Mouse (Mus musculus): ENCODE results near the gene Il10rb. TPM values are rescaled to one million over a fixed set of nuclear protein-coding genes. Genes with fewer than 3 reads are reported as not detected.

The Il10rb gene
- polyA plus RNA-seq, 1 experiment: 14.1 TPM

- peaks cover 17% of the 10 kb centered on the region for H3K79me3 ChIP-seq (ENCODE audit: low read depth)
- TF ChIP-seq MYOD1 (IDR thresholded peaks at IDR 0.05; ENCODE audit: control insufficient read depth, insufficient read length, low read depth) (no peak), USF1 (IDR thresholded peaks at IDR 0.05; ENCODE audit: low read depth) (no peak), MAX (IDR thresholded peaks at IDR 0.05) (no peak), CEBPB (IDR thresholded peaks at IDR 0.05; ENCODE audit: low read depth) (no peak), FOSL1 (IDR thresholded peaks at IDR 0.05; ENCODE audit: insufficient read depth, low read length, poor library complexity, severe bottlenecking) (no peak)
Observed at GRCm38 (mm10) chr16:91378991-91379390, 27.0 kb upstream of the Il10rb start.

DNA sequence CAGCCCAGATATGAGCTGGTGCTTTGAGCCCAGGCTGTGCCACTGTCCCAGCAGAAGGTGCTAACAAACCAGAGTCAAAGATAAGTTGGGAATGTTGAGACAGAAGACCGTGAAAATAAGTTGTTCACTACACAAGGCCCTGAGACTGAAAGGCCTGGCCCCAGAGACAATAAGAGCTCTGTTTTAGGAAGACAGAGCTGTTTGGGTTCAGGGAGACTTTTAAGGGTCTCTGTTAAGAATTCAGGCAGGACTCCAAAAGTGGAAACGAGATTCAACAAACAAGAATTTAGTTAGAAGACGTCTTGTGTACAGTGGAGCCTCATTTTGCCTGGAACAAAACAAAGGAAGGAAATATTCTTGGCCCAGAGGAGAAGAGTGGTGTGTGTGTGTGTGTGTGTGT lies 26.6 kb upstream of the Il10rb start:
- Histone ChIP-seq H3K4me3 (ENCODE audit: insufficient read depth, poor library complexity, severe bottlenecking) (no peak overlapping the region), H3K27me3 (ENCODE audit: control insufficient read depth, insufficient read depth, insufficient read length) (no peaks in the 10 kb centered on the region), H3ac (ENCODE audit: control insufficient read depth, insufficient read length, low read depth) (no peak overlapping the region), H3K79me3 (ENCODE audit: low read depth) (peaks cover 13% of the 10 kb centered on the region), H3K36me3 (ENCODE audit: control insufficient read depth, insufficient read depth) (peaks cover 9% of the 10 kb centered on the region), H3K79me2 (ENCODE audit: control insufficient read depth, insufficient read depth) (peaks cover 17% of the 10 kb centered on the region)
- TF ChIP-seq FOSL1 (IDR thresholded peaks at IDR 0.05; ENCODE audit: insufficient read depth, low read length, poor library complexity, severe bottlenecking) (no peak), USF1 (IDR thresholded peaks at IDR 0.05; ENCODE audit: low read depth) (no peak), CEBPB (IDR thresholded peaks at IDR 0.05; ENCODE audit: low read depth) (no peak), MYOG (IDR thresholded peaks at IDR 0.05; ENCODE audit: control insufficient read depth, extremely low read depth, insufficient read length) (no peak), CTCF (IDR thresholded peaks at IDR 0.05; ENCODE audit: control insufficient read depth, insufficient read depth, insufficient read length) (no peak), MAX (IDR thresholded peaks at IDR 0.05) (no peak), MYOD1 (IDR thresholded peaks at IDR 0.05; ENCODE audit: control insufficient read depth, insufficient read length, low read depth) (no peak)

More at GRCm38 (mm10) chr16:91378991-91379390, 27.0 kb upstream of the Il10rb start:
- Histone ChIP-seq H3K27me3 (ENCODE audit: control insufficient read depth, insufficient read depth, insufficient read length) (no peaks in the 10 kb centered on the region), H3ac (ENCODE audit: control insufficient read depth, insufficient read length, low read depth) (no peak overlapping the region), H3K4me3 (ENCODE audit: insufficient read depth, poor library complexity, severe bottlenecking) (no peak overlapping the region), H3K79me2 (ENCODE audit: control insufficient read depth, insufficient read depth) (peaks cover 21% of the 10 kb centered on the region), H3K36me3 (ENCODE audit: control insufficient read depth, insufficient read depth) (peaks cover 4% of the 10 kb centered on the region)

GRCm38 (mm10) chr16:91380151-91380550 lies 25.8 kb upstream of the Il10rb start:
- no peaks in the 10 kb centered on the region for H3K27me3 ChIP-seq (ENCODE audit: control insufficient read depth, insufficient read depth, insufficient read length)

GRCm38 (mm10) chr16:91381606-91382005 lies 24.4 kb upstream of the Il10rb start:
- Histone ChIP-seq H3K79me2 (ENCODE audit: control insufficient read depth, insufficient read depth) (no peaks in the 10 kb centered on the region), H3K27me3 (ENCODE audit: control insufficient read depth, insufficient read depth, insufficient read length) (no peaks in the 10 kb centered on the region), H3ac (ENCODE audit: control insufficient read depth, insufficient read length, low read depth) (no peak overlapping the region), H3K4me3 (ENCODE audit: insufficient read depth, poor library complexity, severe bottlenecking) (no peak overlapping the region), H3K36me3 (ENCODE audit: control insufficient read depth, insufficient read depth) (peaks cover 14% of the 10 kb centered on the region), H3K79me3 (ENCODE audit: low read depth) (peaks cover 2% of the 10 kb centered on the region)
- TF ChIP-seq USF1 (IDR thresholded peaks at IDR 0.05; ENCODE audit: low read depth): no peak

More at GRCm38 (mm10) chr16:91380151-91380550, 25.8 kb upstream of the Il10rb start:
- Histone ChIP-seq H3K79me3 (ENCODE audit: low read depth) (peaks cover 6% of the 10 kb centered on the region), H3ac (ENCODE audit: control insufficient read depth, insufficient read length, low read depth) (no peak overlapping the region), H3K79me2 (ENCODE audit: control insufficient read depth, insufficient read depth) (peaks cover 10% of the 10 kb centered on the region), H3K4me3 (ENCODE audit: insufficient read depth, poor library complexity, severe bottlenecking) (no peak overlapping the region), H3K36me3 (ENCODE audit: control insufficient read depth, insufficient read depth) (peaks cover 9% of the 10 kb centered on the region)
- TF ChIP-seq MAX (IDR thresholded peaks at IDR 0.05) (no peak), MYOG (IDR thresholded peaks at IDR 0.05; ENCODE audit: control insufficient read depth, extremely low read depth, insufficient read length) (no peak), MYOD1 (IDR thresholded peaks at IDR 0.05; ENCODE audit: control insufficient read depth, insufficient read length, low read depth) (no peak), CEBPB (IDR thresholded peaks at IDR 0.05; ENCODE audit: low read depth) (no peak), USF1 (IDR thresholded peaks at IDR 0.05; ENCODE audit: low read depth) (no peak), CTCF (IDR thresholded peaks at IDR 0.05; ENCODE audit: control insufficient read depth, insufficient read depth, insufficient read length) (no peak), FOSL1 (IDR thresholded peaks at IDR 0.05; ENCODE audit: insufficient read depth, low read length, poor library complexity, severe bottlenecking) (no peak)

DNA sequence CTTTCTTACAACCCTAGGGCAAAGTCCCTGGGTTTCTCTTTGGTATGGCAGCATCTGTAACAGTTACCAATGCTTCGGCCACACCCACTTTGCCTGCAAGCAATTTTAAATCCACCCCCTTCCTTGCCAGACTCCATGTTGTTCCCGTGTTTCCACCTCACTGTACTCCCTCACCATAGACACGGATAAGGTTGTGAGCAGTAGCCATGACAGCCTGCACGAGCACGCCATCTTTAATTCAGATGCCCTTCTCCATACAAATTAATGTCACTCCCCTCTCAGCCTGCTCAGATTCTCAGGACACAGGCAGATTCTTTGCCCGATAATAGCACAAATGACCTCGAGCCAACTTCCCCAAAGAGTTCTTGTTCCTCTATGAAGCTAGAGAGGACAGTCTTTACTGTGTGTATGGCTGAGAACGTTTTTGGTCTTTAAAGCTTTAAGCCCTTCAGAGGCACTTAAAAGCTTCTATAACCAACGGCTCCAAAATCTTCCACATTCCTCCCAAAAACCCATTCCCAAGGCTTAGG lies 23.6 kb upstream of the Il10rb start:
- Histone ChIP-seq H3ac (ENCODE audit: control insufficient read depth, insufficient read length, low read depth) (no peak overlapping the region), H3K79me2 (ENCODE audit: control insufficient read depth, insufficient read depth) (no peaks in the 10 kb centered on the region), H3K36me3 (ENCODE audit: control insufficient read depth, insufficient read depth) (peaks cover 19% of the 10 kb centered on the region), H3K79me3 (ENCODE audit: low read depth) (peaks cover 2% of the 10 kb centered on the region), H3K27me3 (ENCODE audit: control insufficient read depth, insufficient read depth, insufficient read length) (no peaks in the 10 kb centered on the region), H3K4me3 (ENCODE audit: insufficient read depth, poor library complexity, severe bottlenecking) (no peak overlapping the region)
- TF ChIP-seq MAX (IDR thresholded peaks at IDR 0.05) (no peak), USF1 (IDR thresholded peaks at IDR 0.05; ENCODE audit: low read depth) (no peak), MYOD1 (IDR thresholded peaks at IDR 0.05; ENCODE audit: control insufficient read depth, insufficient read length, low read depth) (no peak), CEBPB (IDR thresholded peaks at IDR 0.05; ENCODE audit: low read depth) (no peak), CTCF (IDR thresholded peaks at IDR 0.05; ENCODE audit: control insufficient read depth, insufficient read depth, insufficient read length) (no peak), MYOG (IDR thresholded peaks at IDR 0.05; ENCODE audit: control insufficient read depth, extremely low read depth, insufficient read length) (no peak), FOSL1 (IDR thresholded peaks at IDR 0.05; ENCODE audit: insufficient read depth, low read length, poor library complexity, severe bottlenecking) (no peak)

GRCm38 (mm10) chr16:91384221-91384620 lies 21.7 kb upstream of the Il10rb start:
- Histone ChIP-seq H3K4me3 (ENCODE audit: insufficient read depth, poor library complexity, severe bottlenecking) (no peak overlapping the region), H3K36me3 (ENCODE audit: control insufficient read depth, insufficient read depth) (peaks cover 34% of the 10 kb centered on the region), H3K79me3 (ENCODE audit: low read depth) (peaks cover under 1% of the 10 kb centered on the region), H3ac (ENCODE audit: control insufficient read depth, insufficient read length, low read depth) (no peak overlapping the region), H3K27me3 (ENCODE audit: control insufficient read depth, insufficient read depth, insufficient read length) (no peaks in the 10 kb centered on the region), H3K79me2 (ENCODE audit: control insufficient read depth, insufficient read depth) (no peaks in the 10 kb centered on the region)
- TF ChIP-seq MYOD1 (IDR thresholded peaks at IDR 0.05; ENCODE audit: control insufficient read depth, insufficient read length, low read depth) (no peak), CTCF (IDR thresholded peaks at IDR 0.05; ENCODE audit: control insufficient read depth, insufficient read depth, insufficient read length) (no peak), FOSL1 (IDR thresholded peaks at IDR 0.05; ENCODE audit: insufficient read depth, low read length, poor library complexity, severe bottlenecking) (no peak), CEBPB (IDR thresholded peaks at IDR 0.05; ENCODE audit: low read depth) (no peak), MYOG (IDR thresholded peaks at IDR 0.05; ENCODE audit: control insufficient read depth, extremely low read depth, insufficient read length) (no peak), USF1 (IDR thresholded peaks at IDR 0.05; ENCODE audit: low read depth) (no peak), MAX (IDR thresholded peaks at IDR 0.05) (no peak)

Measured in C2C12 (cell line).